Mouse (Mus musculus) hindbrain, embryonic 13.5 days (tissue): Measurements from ENCODE around the gene Hist1h1d. TPM values are rescaled to one million over a fixed set of nuclear protein-coding genes. Genes with fewer than 3 reads are reported as not detected.
A peak's percentile ranks its signal among the peaks of the same experiment; 100 is the strongest.

Experiments used
- ATAC-seq: fragments of 200-750 bp; cut with Nextera tagmentation; 2 replicates; pipeline ENCODE4 v1.8.0; 2017; ENCODE audit warnings: moderate TSS enrichment; ENCODE audit not compliant: low FRiP score
- H3K27ac ChIP-seq: fragments of 300-500 bp; sonication (generic); 2 replicates; pipeline ENCODE4 v1.5.1; 2015; ENCODE audit warnings: inconsistent platforms, mild to moderate bottlenecking, moderate library complexity
- H3K27me3 ChIP-seq: fragments of 300-500 bp; sonication (generic); 2 replicates; pipeline ENCODE4 v1.6.1; 2015; ENCODE audit warnings: mild to moderate bottlenecking, inconsistent platforms
- H3K36me3 ChIP-seq: fragments of 300-500 bp; sonication (generic); 2 replicates; pipeline ENCODE4 v1.6.1; 2015; ENCODE audit warnings: mild to moderate bottlenecking, inconsistent platforms
- H3K4me1 ChIP-seq: fragments of 300-500 bp; sonication (generic); replicated peaks from 2 replicates; pipeline ENCODE4 v1.6.1; 2015; ENCODE audit warnings: inconsistent platforms
- H3K4me2 ChIP-seq: fragments of 300-500 bp; sonication (generic); 2 replicates; pipeline ENCODE4 v1.6.1; 2015; ENCODE audit warnings: inconsistent platforms, mild to moderate bottlenecking, moderate library complexity
- H3K4me3 ChIP-seq: fragments of 300-500 bp; sonication (generic); 2 replicates; pipeline ENCODE4 v1.5.1; 2015; ENCODE audit warnings: mild to moderate bottlenecking, inconsistent platforms
- H3K9ac ChIP-seq: fragments of 300-500 bp; sonication (generic); 2 replicates; pipeline ENCODE4 v1.6.1; 2015; ENCODE audit warnings: mild to moderate bottlenecking, inconsistent platforms
- H3K9me3 ChIP-seq: fragments of 300-500 bp; sonication (generic); 2 replicates; pipeline ENCODE4 v1.6.1; 2016; ENCODE audit warnings: inconsistent platforms
- WGBS: fragments of 180-500 bp; shearing (Covaris S2); methylation state at CpG from one replicate; pipeline ENCODE4 v1.1.7; 2015; 5-methylcytosine and 5-hydroxymethylcytosine counted together
- polyA plus RNA-seq: library from polyadenylated mRNA; unstranded; fragments of >200 nt; fragmentation: Nextera tagmentation; extraction: Ambion mirVana; gene quantifications from 2 replicates; pipeline ENCODE4 v1.2.1, GENCODE M21; 2015

Gene Hist1h1d
- polyA plus RNA-seq, 1 experiment from 2014 or later, result 0.10 TPM

- Histone ChIP-seq H3K27ac (no peak overlapping the region), H3K36me3 (no peaks in the 10 kb centered on the region), H3K27me3 (no peaks in the 10 kb centered on the region), H3K4me3 (peak overlapping the region; percentile 46), H3K9ac (no peak overlapping the region), H3K4me2 (peak overlapping the region; percentile 74), H3K9me3 (no peaks in the 10 kb centered on the region), H3K4me1 (peaks cover 9% of the 10 kb centered on the region)
- no peak for ATAC-seq
- 1% methylated on average over 6 of the region's 6 CpGs for WGBS
Measured at GRCm38 (mm10) chr13:23518295-23518603, 34.8 kb upstream of the Hist1h1d start.

- Histone ChIP-seq H3K4me3 (peak overlapping the region; percentile 37), H3K9me3 (no peaks in the 10 kb centered on the region), H3K4me2 (peak overlapping the region; percentile 74), H3K27me3 (no peaks in the 10 kb centered on the region), H3K4me1 (peaks cover 9% of the 10 kb centered on the region), H3K27ac (no peak overlapping the region), H3K36me3 (no peaks in the 10 kb centered on the region), H3K9ac (no peak overlapping the region)
- under 1% methylated on average over 6 of the region's 6 CpGs for WGBS
- ATAC-seq, result no peak
Measured at GRCm38 (mm10) chr13:23518885-23519284, 34.2 kb upstream of the Hist1h1d start.

GRCm38 (mm10) chr13:23519416-23519815, 33.6 kb upstream of the Hist1h1d start:
- WGBS, result under 1% methylated on average over 10 of the region's 10 CpGs
- Histone ChIP-seq H3K4me3 (peak overlapping the region; percentile 37), H3K9me3 (no peaks in the 10 kb centered on the region), H3K4me2 (peak overlapping the region; percentile 74), H3K4me1 (peaks cover 9% of the 10 kb centered on the region), H3K36me3 (no peaks in the 10 kb centered on the region), H3K9ac (no peak overlapping the region), H3K27me3 (no peaks in the 10 kb centered on the region), H3K27ac (no peak overlapping the region)
- ATAC-seq, result 0 out of 2 replicates have a peak, but pooled peaks have one; percentile 14

GRCm38 (mm10) chr13:23521703-23522102, 31.4 kb upstream of the Hist1h1d start:
- no peaks in the 10 kb centered on the region for H3K36me3 ChIP-seq
- no peak overlapping the region for H3K27ac ChIP-seq
- peak overlapping the region; percentile 15 for H3K4me2 ChIP-seq
- H3K9ac ChIP-seq, result no peak overlapping the region
- no peaks in the 10 kb centered on the region for H3K27me3 ChIP-seq
- no peaks in the 10 kb centered on the region for H3K9me3 ChIP-seq
- ATAC-seq, result no peak
- peaks cover 11% of the 10 kb centered on the region for H3K4me1 ChIP-seq
- 1% methylated on average over 14 of the region's 14 CpGs for WGBS
- 0 out of 2 replicates have a peak overlapping the region, but pooled peaks have one; percentile 2 for H3K4me3 ChIP-seq

GRCm38 (mm10) chr13:23523976-23524375, 29.1 kb upstream of the Hist1h1d start:
- WGBS, result 38% methylated on average over 5 of the region's 5 CpGs
- no peaks in the 10 kb centered on the region for H3K27me3 ChIP-seq

GRCm38 (mm10) chr13:23524654-23525053, 28.4 kb upstream of the Hist1h1d start:
- H3K4me1 ChIP-seq, result peaks cover 18% of the 10 kb centered on the region
- no peak overlapping the region for H3K4me3 ChIP-seq
- H3K27me3 ChIP-seq, result no peaks in the 10 kb centered on the region
- ATAC-seq, result peak; percentile 47; the same call in 1 of the 2 replicates
- H3K36me3 ChIP-seq, result no peaks in the 10 kb centered on the region
- 8% methylated on average over 5 of the region's 5 CpGs for WGBS
- H3K9ac ChIP-seq, result no peak overlapping the region
- H3K27ac ChIP-seq, result no peak overlapping the region
- no peak overlapping the region for H3K4me2 ChIP-seq
- H3K9me3 ChIP-seq, result no peaks in the 10 kb centered on the region

More at GRCm38 (mm10) chr13:23523976-23524375, 29.1 kb upstream of the Hist1h1d start:
- no peaks in the 10 kb centered on the region for H3K9me3 ChIP-seq
- no peaks in the 10 kb centered on the region for H3K36me3 ChIP-seq
- H3K27ac ChIP-seq, result no peak overlapping the region
- ATAC-seq, result no peak
- peaks cover 18% of the 10 kb centered on the region for H3K4me1 ChIP-seq
- H3K4me2 ChIP-seq, result no peak overlapping the region
- H3K9ac ChIP-seq, result no peak overlapping the region
- no peak overlapping the region for H3K4me3 ChIP-seq

- Histone ChIP-seq H3K9me3 (no peaks in the 10 kb centered on the region), H3K27me3 (no peaks in the 10 kb centered on the region), H3K4me2 (peak overlapping the region; percentile 51), H3K36me3 (no peaks in the 10 kb centered on the region), H3K4me1 (peaks cover 18% of the 10 kb centered on the region), H3K4me3 (peak overlapping the region; percentile 50), H3K9ac (0 out of 2 replicates have a peak overlapping the region, but pooled peaks have one; percentile 9), H3K27ac (no peak overlapping the region)
- WGBS, result 2% methylated on average over 10 of the region's 10 CpGs
- no peak for ATAC-seq
Measured at GRCm38 (mm10) chr13:23525901-23526300, 27.2 kb upstream of the Hist1h1d start.

GRCm38 (mm10) chr13:23526312-23526711, 26.8 kb upstream of the Hist1h1d start:
- Histone ChIP-seq H3K27me3 (no peaks in the 10 kb centered on the region), H3K4me2 (peak overlapping the region; percentile 51), H3K4me1 (peaks cover 18% of the 10 kb centered on the region), H3K27ac (peak overlapping the region; percentile 79), H3K36me3 (no peaks in the 10 kb centered on the region), H3K9ac (peak overlapping the region; percentile 69), H3K9me3 (no peaks in the 10 kb centered on the region), H3K4me3 (peak overlapping the region; percentile 50)
- under 1% methylated on average over 17 of the region's 17 CpGs for WGBS
- 0 out of 2 replicates have a peak, but pooled peaks have one; percentile 36 for ATAC-seq

GRCm38 (mm10) chr13:23529005-23529404, 24.1 kb upstream of the Hist1h1d start:
- H3K9me3 ChIP-seq, result no peaks in the 10 kb centered on the region
- WGBS, result 67% methylated on average over 5 of the region's 5 CpGs
- no peak overlapping the region for H3K27ac ChIP-seq
- H3K9ac ChIP-seq, result no peak overlapping the region
- H3K4me2 ChIP-seq, result peak overlapping the region; percentile 13; the same call in 1 of the 2 replicates
- ATAC-seq, result no peak
- no peaks in the 10 kb centered on the region for H3K36me3 ChIP-seq
- H3K4me3 ChIP-seq, result no peak overlapping the region
- H3K4me1 ChIP-seq, result peaks cover 36% of the 10 kb centered on the region
- H3K27me3 ChIP-seq, result no peaks in the 10 kb centered on the region

- peak overlapping the region; percentile 74 for H3K4me2 ChIP-seq
- no peaks in the 10 kb centered on the region for H3K27me3 ChIP-seq
- H3K9ac ChIP-seq, result peak overlapping the region; percentile 83
- WGBS, result 32% methylated on average over 2 of the region's 2 CpGs
- peaks cover 42% of the 10 kb centered on the region for H3K4me1 ChIP-seq
- H3K4me3 ChIP-seq, result peak overlapping the region; percentile 51
- H3K9me3 ChIP-seq, result no peaks in the 10 kb centered on the region
- H3K27ac ChIP-seq, result peak overlapping the region; percentile 96; the same call in 1 of the 2 replicates
- no peaks in the 10 kb centered on the region for H3K36me3 ChIP-seq
- ATAC-seq, result no peak
Measured at GRCm38 (mm10) chr13:23529480-23530165, 23.4 kb upstream of the Hist1h1d start.

GRCm38 (mm10) chr13:23530181-23530900, 22.7 kb upstream of the Hist1h1d start:
- no peaks in the 10 kb centered on the region for H3K36me3 ChIP-seq
- peaks cover 45% of the 10 kb centered on the region for H3K4me1 ChIP-seq
- WGBS, result under 1% methylated on average over 20 of the region's 20 CpGs
- peak overlapping the region; percentile 74 for H3K4me2 ChIP-seq
- peak overlapping the region; percentile 96 for H3K27ac ChIP-seq
- peak overlapping the region; percentile 51 for H3K4me3 ChIP-seq
- H3K9me3 ChIP-seq, result no peaks in the 10 kb centered on the region
- H3K27me3 ChIP-seq, result no peaks in the 10 kb centered on the region
- no peak for ATAC-seq
- H3K9ac ChIP-seq, result peak overlapping the region; percentile 83
